Mouse (Mus musculus) hindbrain, postnatal 0 days (tissue): ENCODE data around the gene Cryga. TPM values are rescaled to one million over a fixed set of nuclear protein-coding genes. Genes with fewer than 3 reads are reported as not detected.

Experiments
- ATAC-seq: fragments of 200-750 bp; cut with Nextera tagmentation; 2 replicates; pipeline ENCODE4 v1.8.0; 2017; ENCODE audit warnings: mild to moderate bottlenecking, moderate TSS enrichment, moderate library complexity
- DNase-seq: peaks from one replicate; pipeline ENCODE4 v3.0.0-alpha.2; 2015; ENCODE audit warnings: low spot score
- H3K27ac ChIP-seq: fragments of 300-500 bp; sonication (generic); 2 replicates; pipeline ENCODE4 v1.5.1; 2014; ENCODE audit warnings: mild to moderate bottlenecking
- H3K27me3 ChIP-seq: fragments of 300-500 bp; sonication (generic); 2 replicates; pipeline ENCODE4 v1.6.1; 2014; ENCODE audit warnings: low read length, mixed read lengths; ENCODE audit not compliant: insufficient read depth
- H3K36me3 ChIP-seq: fragments of 300-500 bp; sonication (generic); 2 replicates; pipeline ENCODE4 v1.6.1; 2014; ENCODE audit warnings: low read length, mixed read lengths; ENCODE audit not compliant: insufficient read depth
- H3K4me1 ChIP-seq: fragments of 300-500 bp; sonication (generic); 2 replicates; pipeline ENCODE4 v1.6.1; 2014; ENCODE audit warnings: antibody characterized with exemption, low read length, mixed read lengths; ENCODE audit not compliant: insufficient read depth
- H3K4me2 ChIP-seq: fragments of 300-500 bp; sonication (generic); 2 replicates; pipeline ENCODE4 v1.6.1; 2014; ENCODE audit warnings: low read depth, mild to moderate bottlenecking, low read length, moderate library complexity, mixed read lengths
- H3K4me3 ChIP-seq: fragments of 300-500 bp; sonication (generic); 2 replicates; pipeline ENCODE4 v1.5.1; 2014; ENCODE audit warnings: low read length
- H3K9ac ChIP-seq: fragments of 300-500 bp; sonication (generic); replicated peaks from 2 replicates; pipeline ENCODE4 v1.6.1; 2014; ENCODE audit warnings: mild to moderate bottlenecking, low read length, moderate library complexity, mixed read lengths
- H3K9me3 ChIP-seq: fragments of 300-500 bp; sonication (generic); 2 replicates; pipeline ENCODE4 v1.6.1; 2016; ENCODE audit warnings: low read length, mixed read lengths
- CTCF ChIP-seq: IDR thresholded peaks from 2 replicates; pipeline ENCODE4 v1.5.1; 2016; ENCODE audit warnings: antibody characterized with exemption, control low read depth, low read depth
- WGBS: fragments of 180-500 bp; shearing (Covaris S2); extraction: QIAGEN DNeasy Blood & Tissue Kit; methylation state at CpG from one replicate; pipeline ENCODE4 v1.1.7; 2014; 5-methylcytosine and 5-hydroxymethylcytosine counted together
- polyA plus RNA-seq: library from polyadenylated mRNA; unstranded; fragments of >200 nt; fragmentation: Nextera tagmentation; extraction: Ambion mirVana; gene quantifications from 2 replicates; pipeline ENCODE4 v1.2.1, GENCODE M21; 2015
- total RNA-seq: library from RNA; depleted of rRNA; stranded (reverse); fragments of >200 nt; gene quantifications from 2 replicates; pipeline ENCODE4 v1.2.3, GENCODE M21; 2014

Cryga gene
- total and polyA plus RNA-seq, 2 experiments from 2014 or later = 1.2 to 1.9 TPM

- no peaks in the 10 kb centered on the region for H3K9me3 ChIP-seq
- H3K27me3 ChIP-seq = no peaks in the 10 kb centered on the region
- H3K4me3 ChIP-seq = no peak overlapping the region
- 75% methylated on average over 3 of the region's 3 CpGs for WGBS
- no peak overlapping the region for H3K4me2 ChIP-seq
- no peak overlapping the region for H3K9ac ChIP-seq
- TF ChIP-seq CTCF = no peak
- H3K4me1 ChIP-seq = no peaks in the 10 kb centered on the region
- ATAC-seq (no peak), DNase-seq (no peak)
- no peak overlapping the region for H3K27ac ChIP-seq
- no peaks in the 10 kb centered on the region for H3K36me3 ChIP-seq
Measured at GRCm38 (mm10) chr1:65130226-65130625, 27.1 kb upstream of the Cryga start.

- no peaks in the 10 kb centered on the region for H3K9me3 ChIP-seq
- DNase-seq = peak; percentile 38
- no peak for TF ChIP-seq CTCF
- H3K27ac ChIP-seq = no peak overlapping the region
- H3K36me3 ChIP-seq = no peaks in the 10 kb centered on the region
- no peak overlapping the region for H3K4me3 ChIP-seq
- no peaks in the 10 kb centered on the region for H3K27me3 ChIP-seq
- ATAC-seq = peak; percentile 61
- no peak overlapping the region for H3K9ac ChIP-seq
- no peak overlapping the region for H3K4me2 ChIP-seq
- no peaks in the 10 kb centered on the region for H3K4me1 ChIP-seq
- WGBS = 65% methylated on average over 3 of the region's 3 CpGs
Measured at GRCm38 (mm10) chr1:65129634-65130180, 26.5 kb upstream of the Cryga start.

- peak within 1 kb of the TSS; percentile 39 for H3K4me3 ChIP-seq
- no peaks in the 10 kb centered on the region for H3K4me1 ChIP-seq
- no peak within 1 kb of the TSS for H3K27ac ChIP-seq
- H3K36me3 ChIP-seq = no peaks in the 10 kb centered on the region
- WGBS = 16% methylated on average over 9 of the region's 9 CpGs
- TF ChIP-seq CTCF = no peak
- H3K9ac ChIP-seq = peak within 1 kb of the TSS; percentile 38; the same call in 1 of the 2 replicates
- H3K27me3 ChIP-seq = no peaks in the 10 kb centered on the region
- H3K9me3 ChIP-seq = no peaks in the 10 kb centered on the region
- DNase-seq = peak; percentile 63
- peak; percentile 69; the same call in 1 of the 2 replicates for ATAC-seq
- peak within 1 kb of the TSS; percentile 55 for H3K4me2 ChIP-seq
Measured at GRCm38 (mm10) chr1:65122574-65123372, 19.6 kb upstream of the Cryga start, which contains the start of gene D630023F18Rik. Gene D630023F18Rik, minus strand, starts transcription at chr1:65123214.

- H3K27ac ChIP-seq = no peak within 1 kb of the TSS
- no peak for ATAC-seq
- no peak within 1 kb of the TSS for H3K9ac ChIP-seq
- H3K4me3 ChIP-seq = no peak within 1 kb of the TSS
- no peak for TF ChIP-seq CTCF
- H3K27me3 ChIP-seq = no peaks in the 10 kb centered on the region
- no peak within 1 kb of the TSS for H3K4me2 ChIP-seq
- H3K36me3 ChIP-seq = no peaks in the 10 kb centered on the region
- DNase-seq = no peak
- H3K4me1 ChIP-seq = no peaks in the 10 kb centered on the region
- no peaks in the 10 kb centered on the region for H3K9me3 ChIP-seq
- 71% methylated on average over 1 of the region's 1 CpGs for WGBS
Measured at GRCm38 (mm10) chr1:65119438-65119837, 16.3 kb upstream of the Cryga start, which contains the start of gene Gm28845. Gene Gm28845, minus strand, starts transcription at chr1:65119558.

- Histone ChIP-seq H3K4me2 (no peak overlapping the region), H3K9me3 (no peaks in the 10 kb centered on the region), H3K36me3 (no peaks in the 10 kb centered on the region), H3K27me3 (no peaks in the 10 kb centered on the region), H3K27ac (no peak overlapping the region), H3K4me1 (no peaks in the 10 kb centered on the region), H3K9ac (no peak overlapping the region), H3K4me3 (no peak overlapping the region)
- ATAC-seq = no peak
- no peak for DNase-seq
- 79% methylated on average over 8 of the region's 8 CpGs for WGBS
- TF ChIP-seq CTCF = no peak
Measured at GRCm38 (mm10) chr1:65118150-65118913, 15.2 kb upstream of the Cryga start.

GRCm38 (mm10) chr1:65113536-65114172, 10.5 kb upstream of the Cryga start:
- no peaks in the 10 kb centered on the region for H3K4me1 ChIP-seq

More at GRCm38 (mm10) chr1:65113536-65114172, 10.5 kb upstream of the Cryga start:
- no peak for TF ChIP-seq CTCF
- ATAC-seq = no peak
- WGBS = 94% methylated on average over 5 of the region's 5 CpGs
- H3K27ac ChIP-seq = no peak overlapping the region
- H3K4me2 ChIP-seq = no peak overlapping the region
- no peaks in the 10 kb centered on the region for H3K36me3 ChIP-seq
- no peaks in the 10 kb centered on the region for H3K9me3 ChIP-seq
- no peak overlapping the region for H3K9ac ChIP-seq
- no peak for DNase-seq
- no peaks in the 10 kb centered on the region for H3K27me3 ChIP-seq
- H3K4me3 ChIP-seq = no peak overlapping the region
